Mouse (Mus musculus) cerebellum, adult 2 months (tissue): ENCODE data around the gene Supt16.

Experiments
- CTCF ChIP-seq: fragments of 200-500 bp; IDR thresholded peaks from 2 replicates; pipeline ENCODE4 v1.5.1; 2011; ENCODE audit warnings: low read depth, mild to moderate bottlenecking, control low read depth, low read length, moderate library complexity, borderline replicate concordance; ENCODE audit not compliant: insufficient read depth
- POLR2A ChIP-seq: fragments of 200-500 bp; IDR thresholded peaks from 2 replicates; pipeline ENCODE4 v1.6.1; 2011; ENCODE audit warnings: low read length, control low read depth, borderline replicate concordance; ENCODE audit not compliant: insufficient read depth

DNA sequence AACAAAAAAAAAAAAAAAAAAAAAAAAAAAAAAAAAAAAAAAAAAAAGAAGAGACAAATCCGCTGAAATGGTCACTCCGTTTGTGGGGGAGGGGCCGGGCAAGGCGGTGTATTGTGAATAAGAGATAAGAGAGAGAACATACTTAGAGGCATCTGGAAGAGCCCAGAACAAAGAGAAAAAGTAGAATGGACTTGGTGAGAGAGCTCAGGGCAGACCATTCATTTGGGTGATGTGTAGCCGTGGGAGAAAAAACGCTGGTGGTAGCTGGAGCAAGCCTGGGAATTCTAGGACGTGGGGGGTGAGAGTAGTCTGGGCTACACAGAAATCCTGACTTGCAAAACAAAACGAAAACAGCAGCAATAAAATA lies 78.8 kb downstream of the Supt16 start:
- no peak for TF ChIP-seq CTCF
- no peak for TF ChIP-seq POLR2A
